Mouse (Mus musculus): Measurements from ENCODE around the gene Sgip1.

DNA sequence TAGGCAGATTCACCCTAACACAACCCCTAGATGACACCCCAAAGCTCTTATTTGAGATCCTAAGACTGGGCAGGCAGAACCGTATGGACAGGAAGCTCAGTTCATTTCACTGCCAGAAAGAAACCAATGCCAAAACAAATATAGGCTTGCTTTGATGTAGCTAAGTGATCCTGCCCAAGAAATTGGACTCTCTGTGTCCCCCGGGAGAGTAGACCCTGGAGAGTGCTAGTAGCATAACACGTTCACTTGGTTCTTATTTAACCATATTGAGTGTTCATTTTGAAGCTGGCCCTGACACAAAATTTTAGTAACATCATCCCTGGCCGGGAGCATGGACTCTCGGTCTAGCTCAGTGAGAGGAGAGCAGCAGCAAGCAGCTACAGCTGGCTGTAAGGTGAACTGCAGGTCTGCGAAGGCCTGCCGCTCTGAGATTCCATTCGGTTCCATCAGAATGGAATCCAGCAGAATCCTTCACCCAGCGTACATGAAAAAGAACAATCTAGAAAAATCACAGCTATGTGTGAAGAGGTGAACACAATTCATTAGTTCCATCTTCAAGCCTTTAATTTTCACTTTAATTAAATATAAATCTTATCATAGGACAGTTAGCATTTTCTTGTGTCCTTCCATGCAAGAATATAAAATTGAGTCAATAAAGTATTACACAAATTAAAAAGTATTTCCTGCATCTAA, 112.4 kb downstream of the Sgip1 start:
- TF ChIP-seq CTCF (IDR thresholded peaks at IDR 0.05; ENCODE audit: insufficient read depth, low read depth, low read length) (no peak), POLR2A (IDR thresholded peaks at IDR 0.05; ENCODE audit: insufficient read depth, low read depth, low read length) (no peak)
